Mouse (Mus musculus): Measurements from ENCODE around the gene Zc2hc1c.

DNA sequence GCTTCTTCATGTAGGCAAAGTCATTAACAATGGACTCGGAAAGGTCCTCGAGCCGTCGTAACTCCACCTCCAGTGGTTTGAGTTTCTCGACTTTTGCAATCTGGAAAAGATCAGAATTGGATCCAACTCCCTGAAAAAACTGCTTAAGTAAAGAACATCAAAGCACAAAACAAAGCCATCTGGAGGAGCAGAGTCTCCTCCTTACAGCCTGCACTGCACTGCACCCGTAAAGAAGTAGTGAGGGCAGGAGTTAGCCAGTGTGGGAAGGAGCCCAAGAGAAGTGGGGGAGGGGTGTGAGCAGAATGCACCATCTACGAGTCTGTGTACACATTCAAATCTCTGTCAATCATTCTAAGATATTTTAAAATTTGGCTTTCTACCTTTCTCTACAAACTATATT lies 55.9 kb downstream of the Zc2hc1c start:
- TF ChIP-seq CTCF (IDR thresholded peaks at IDR 0.05; ENCODE audit: low read depth, low read length) (no peak), POLR2A (IDR thresholded peaks at IDR 0.05; ENCODE audit: extremely low read depth, insufficient read depth, low read length) (no peak)
